Mouse (Mus musculus) heart, adult 2 months (tissue): ENCODE measurements around the gene Dip2c. TPM values are rescaled to one million over a fixed set of nuclear protein-coding genes. Genes with fewer than 3 reads are reported as not detected.
A peak's percentile ranks its signal among the peaks of the same experiment; 100 is the strongest.

Experiments used
- DNase-seq, 2 experiments: peaks; one replicate each; pipeline ENCODE4 v3.0.0; 2021
- H3K27ac ChIP-seq: fragments of 200-600 bp; 2 replicates; pipeline ENCODE4 v1.8.1; 2022
- H3K27me3 ChIP-seq: fragments of 200-500 bp; 2 replicates; pipeline ENCODE4 v1.6.1; 2012; ENCODE audit warnings: mild to moderate bottlenecking, low read length, inconsistent platforms, mixed read lengths; ENCODE audit not compliant: control insufficient read depth, insufficient read depth
- H3K36me3 ChIP-seq: fragments of 200-500 bp; 2 replicates; pipeline ENCODE4 v1.6.1; 2012; ENCODE audit warnings: low read length, inconsistent platforms; ENCODE audit not compliant: control insufficient read depth, insufficient read depth
- H3K4me1 ChIP-seq: fragments of 200-500 bp; 2 replicates; pipeline ENCODE4 v1.6.1; 2011; ENCODE audit warnings: low read length; ENCODE audit not compliant: control insufficient read depth, insufficient read depth
- H3K4me3 ChIP-seq: fragments of 200-600 bp; 2 replicates; pipeline ENCODE4 v1.8.1; 2022
- H3K79me2 ChIP-seq: fragments of 200-500 bp; replicated peaks from 2 replicates; pipeline ENCODE4 v1.6.1; 2012; ENCODE audit warnings: mild to moderate bottlenecking, inconsistent platforms, low read length, moderate library complexity, mixed read lengths; ENCODE audit not compliant: control insufficient read depth, insufficient read depth
- H3K9ac ChIP-seq: fragments of 200-500 bp; 2 replicates; pipeline ENCODE4 v1.6.1; 2012; ENCODE audit warnings: low read depth, mild to moderate bottlenecking, control low read depth, inconsistent platforms, low read length, mixed read lengths
- CTCF ChIP-seq: fragments of 200-600 bp; IDR thresholded peaks from 2 replicates; pipeline ENCODE4 v1.8.1; 2022; ENCODE audit warnings: antibody characterized with exemption, mild to moderate bottlenecking, moderate library complexity
- EP300 ChIP-seq: fragments of 200-500 bp; IDR thresholded peaks from 2 replicates; pipeline ENCODE4 v1.6.1; 2011; ENCODE audit warnings: low read depth, low read length, control low read depth; ENCODE audit not compliant: insufficient read depth
- POLR2A ChIP-seq: fragments of 200-500 bp; IDR thresholded peaks from 2 replicates; pipeline ENCODE4 v1.6.1; 2011; ENCODE audit warnings: mild to moderate bottlenecking, low read depth, low read length, control low read depth; ENCODE audit not compliant: insufficient read depth
- WGBS: fragments of 180-500 bp; shearing (Covaris S2); methylation state at CpG from one replicate; pipeline ENCODE4 v1.1.7; 2018; 5-methylcytosine and 5-hydroxymethylcytosine counted together
- intact Hi-C: fragments of 180-260 bp; cut with DNase I; formaldehyde crosslinking; loops from one replicate; pipeline ENCODE4 v1.15.1; 2025
- polyA plus RNA-seq: library from polyadenylated mRNA; depleted of rRNA; stranded (reverse); fragments of >200 nt; gene quantifications from 2 replicates; pipeline ENCODE4 v1.2.3, GENCODE M21; 2012
- total RNA-seq, 2 experiments: library from RNA; stranded (reverse); gene quantifications; 2 replicates each; pipeline ENCODE4 v1.2.3; 2021

Gene Dip2c
- total and polyA plus RNA-seq, 3 experiments: 19.1 to 43.7 (median 36.3) TPM

GRCm38 (mm10) chr13:9312916-9313315, 36.6 kb downstream of the Dip2c start:
- no peak for DNase-seq
- Histone ChIP-seq H3K79me2 (peaks cover 6% of the 10 kb centered on the region), H3K27ac (peak overlapping the region; percentile 80), H3K27me3 (no peaks in the 10 kb centered on the region), H3K9ac (no peak overlapping the region), H3K4me3 (no peak overlapping the region), H3K4me1 (peaks cover 10% of the 10 kb centered on the region), H3K36me3 (peaks cover 8% of the 10 kb centered on the region)
- TF ChIP-seq POLR2A (no peak), EP300 (no peak), CTCF (no peak)
- intact Hi-C loops: no loop called here

GRCm38 (mm10) chr13:9314099-9314712, 37.9 kb downstream of the Dip2c start:
- WGBS: 47% methylated on average over 2 of the region's 2 CpGs
- Histone ChIP-seq H3K27ac (peak overlapping the region; percentile 80), H3K4me3 (no peak overlapping the region), H3K9ac (no peak overlapping the region), H3K36me3 (peaks cover 11% of the 10 kb centered on the region), H3K79me2 (peaks cover 6% of the 10 kb centered on the region), H3K4me1 (peaks cover 11% of the 10 kb centered on the region), H3K27me3 (no peaks in the 10 kb centered on the region)
- no peak for TF ChIP-seq CTCF
- intact Hi-C loops: no loop called here
- peak; percentile 41 to 56 for DNase-seq

- Histone ChIP-seq H3K4me3 (no peak overlapping the region), H3K27me3 (no peaks in the 10 kb centered on the region), H3K36me3 (peaks cover 11% of the 10 kb centered on the region), H3K9ac (no peak overlapping the region), H3K27ac (peak overlapping the region; percentile 80), H3K4me1 (peaks cover 12% of the 10 kb centered on the region), H3K79me2 (peaks cover 6% of the 10 kb centered on the region)
- intact Hi-C loops: no loop called here
- TF ChIP-seq POLR2A: no peak
- TF ChIP-seq EP300: no peak
- no peak for TF ChIP-seq CTCF
- WGBS: 61% methylated on average over 4 of the region's 4 CpGs
- DNase-seq: no peak
Measured at GRCm38 (mm10) chr13:9314713-9315112, 38.4 kb downstream of the Dip2c start.

GRCm38 (mm10) chr13:9319745-9320144, 43.4 kb downstream of the Dip2c start:
- TF ChIP-seq CTCF: no peak
- TF ChIP-seq EP300: no peak
- no peak for TF ChIP-seq POLR2A
- Histone ChIP-seq H3K4me3 (no peak overlapping the region), H3K4me1 (peaks cover 7% of the 10 kb centered on the region), H3K27me3 (no peaks in the 10 kb centered on the region), H3K79me2 (peaks cover 2% of the 10 kb centered on the region; the same call in 1 of the 2 replicates), H3K9ac (no peak overlapping the region), H3K36me3 (peaks cover 3% of the 10 kb centered on the region), H3K27ac (no peak overlapping the region)
- 88% methylated on average over 2 of the region's 2 CpGs for WGBS
- DNase-seq: no peak
- intact Hi-C loops: no loop called here

- DNase-seq: no peak
- no peak overlapping the region for H3K9ac ChIP-seq
- TF ChIP-seq EP300: no peak
- TF ChIP-seq CTCF: no peak
- H3K79me2 ChIP-seq: peaks cover 3% of the 10 kb centered on the region
- 19% methylated on average over 1 of the region's 1 CpGs for WGBS
- H3K27me3 ChIP-seq: no peaks in the 10 kb centered on the region
- H3K4me3 ChIP-seq: no peak overlapping the region
- H3K4me1 ChIP-seq: peaks cover 9% of the 10 kb centered on the region
- no peak overlapping the region for H3K27ac ChIP-seq
- intact Hi-C loops: no loop called here
- peaks cover 3% of the 10 kb centered on the region for H3K36me3 ChIP-seq
Measured at GRCm38 (mm10) chr13:9325262-9325661, 48.9 kb downstream of the Dip2c start.

- H3K27me3 ChIP-seq: no peaks in the 10 kb centered on the region
- H3K4me3 ChIP-seq: no peak overlapping the region
- H3K9ac ChIP-seq: no peak overlapping the region
- peaks cover 11% of the 10 kb centered on the region for H3K36me3 ChIP-seq
- TF ChIP-seq EP300 (no peak), POLR2A (no peak), CTCF (no peak)
- H3K79me2 ChIP-seq: peaks cover 3% of the 10 kb centered on the region
- intact Hi-C loops: no loop called here
- H3K4me1 ChIP-seq: peaks cover 19% of the 10 kb centered on the region
- H3K27ac ChIP-seq: no peak overlapping the region
- DNase-seq: peak; percentile 13 to 36
- WGBS: 61% methylated on average over 1 of the region's 1 CpGs
Measured at GRCm38 (mm10) chr13:9329307-9329915, 53.1 kb downstream of the Dip2c start.
